Mouse (Mus musculus): ENCODE data around the gene Ikzf1. TPM values are rescaled to one million over a fixed set of nuclear protein-coding genes. Genes with fewer than 3 reads are reported as not detected.

The Ikzf1 gene
- polyA plus RNA-seq, 1 experiment from 2014 or later: 1.5 TPM

- H3K4me3 ChIP-seq (ENCODE audit: control insufficient read depth in 1 of 2, insufficient read depth in 1 of 2, low read depth in 1 of 2, low read length in 2 of 2): 0 out of 4 replicates have a peak overlapping the region, but pooled peaks of 1 of the 2 experiments have one; percentile 13
- 11% methylated on average over 9 of the region's 9 CpGs for WGBS
- H3K4me1 ChIP-seq (ENCODE audit: control insufficient read depth in 2 of 2, insufficient read depth in 2 of 2, low read length in 2 of 2): peaks cover 16 to 35% of the 10 kb centered on the region in 2 experiments
- ATAC-seq (ENCODE audit: insufficient number of reproducible peaks, insufficient read depth, low FRiP score, low read depth): no peak
- peak overlapping the region; percentile 60; the same call in 1 of the 2 replicates for H3K9ac ChIP-seq (ENCODE audit: low read length)
- peak overlapping the region in 1 of 2 experiments; percentile 38; a peak in 2 of 4 replicates for H3K27ac ChIP-seq (replicated peaks in 1 of 2; ENCODE audit: control insufficient read depth in 1 of 2, insufficient read depth in 1 of 2, low read depth in 2 of 2, low read length in 2 of 2)
- peak overlapping the region; percentile 57 for H3K4me2 ChIP-seq (ENCODE audit: low read length)
- no peaks in the 10 kb centered on the region for H3K27me3 ChIP-seq (ENCODE audit: control insufficient read depth, insufficient read depth, low read length)
- no peaks in the 10 kb centered on the region for H3K9me3 ChIP-seq (ENCODE audit: control insufficient read depth, low read length)
- no peaks in the 10 kb centered on the region for H3K36me3 ChIP-seq (ENCODE audit: control insufficient read depth, insufficient read depth, low read length)
Observed at GRCm38 (mm10) chr11:11811906-11812480, 127.2 kb downstream of the Ikzf1 start.

- peaks cover 13 to 26% of the 10 kb centered on the region in 2 experiments for H3K4me1 ChIP-seq (ENCODE audit: control insufficient read depth in 2 of 2, insufficient read depth in 2 of 2, low read length in 2 of 2)
- H3K4me3 ChIP-seq (ENCODE audit: control insufficient read depth in 1 of 2, insufficient read depth in 1 of 2, low read depth in 1 of 2, low read length in 2 of 2): no peak overlapping the region
- H3K9me3 ChIP-seq (ENCODE audit: control insufficient read depth, low read length): no peaks in the 10 kb centered on the region
- no peak for ATAC-seq (ENCODE audit: insufficient number of reproducible peaks, insufficient read depth, low FRiP score, low read depth)
- no peak overlapping the region for H3K9ac ChIP-seq (ENCODE audit: low read length)
- H3K27me3 ChIP-seq (ENCODE audit: control insufficient read depth, insufficient read depth, low read length): no peaks in the 10 kb centered on the region
- WGBS: 21% methylated on average over 3 of the region's 3 CpGs
- peak overlapping the region; percentile 50 to 61; a peak in 3 of 4 replicates for H3K27ac ChIP-seq (replicated peaks in 1 of 2; ENCODE audit: control insufficient read depth in 1 of 2, insufficient read depth in 1 of 2, low read depth in 2 of 2, low read length in 2 of 2)
- peaks cover 7% of the 10 kb centered on the region for H3K36me3 ChIP-seq (ENCODE audit: control insufficient read depth, insufficient read depth, low read length)
- no peak overlapping the region for H3K4me2 ChIP-seq (ENCODE audit: low read length)
Observed at GRCm38 (mm10) chr11:11815737-11816136, 130.9 kb downstream of the Ikzf1 start.

GRCm38 (mm10) chr11:11818797-11819196, 134.0 kb downstream of the Ikzf1 start:
- Histone ChIP-seq H3K4me2 (ENCODE audit: low read length) (no peak overlapping the region), H3K27me3 (ENCODE audit: control insufficient read depth, insufficient read depth, low read length) (no peaks in the 10 kb centered on the region), H3K4me1 (ENCODE audit: control insufficient read depth in 2 of 2, insufficient read depth in 2 of 2, low read length in 2 of 2) (peaks cover 29 to 49% of the 10 kb centered on the region in 2 experiments), H3K36me3 (ENCODE audit: control insufficient read depth, insufficient read depth, low read length) (peaks cover 7% of the 10 kb centered on the region), H3K9ac (ENCODE audit: low read length) (no peak overlapping the region), H3K9me3 (ENCODE audit: control insufficient read depth, low read length) (no peaks in the 10 kb centered on the region), H3K27ac (replicated peaks in 1 of 2; ENCODE audit: control insufficient read depth in 1 of 2, insufficient read depth in 1 of 2, low read depth in 2 of 2, low read length in 2 of 2) (no peak overlapping the region), H3K4me3 (ENCODE audit: control insufficient read depth in 1 of 2, insufficient read depth in 1 of 2, low read depth in 1 of 2, low read length in 2 of 2) (no peak overlapping the region)
- ATAC-seq (ENCODE audit: insufficient number of reproducible peaks, insufficient read depth, low FRiP score, low read depth): no peak
- 92% methylated on average over 6 of the region's 6 CpGs for WGBS

DNA sequence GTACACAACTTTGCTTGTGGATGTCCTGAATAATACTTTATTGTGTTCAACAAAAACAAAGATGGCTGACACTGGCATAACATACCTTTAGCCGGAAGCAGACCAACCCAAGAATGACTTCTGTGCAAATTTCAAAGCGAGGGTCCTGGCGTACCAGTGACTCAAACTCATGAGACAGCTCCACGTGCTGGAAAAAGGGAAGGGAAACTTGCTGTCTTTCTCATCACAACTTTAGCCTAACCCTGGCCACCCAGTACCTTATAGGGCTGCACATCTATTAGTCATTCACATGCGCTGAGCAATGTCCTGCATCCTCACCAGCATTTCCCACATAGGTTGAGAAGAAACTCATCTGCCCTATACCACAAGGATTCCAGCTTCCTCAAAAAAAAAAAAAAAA, 134.4 kb downstream of the Ikzf1 start:
- H3K36me3 ChIP-seq (ENCODE audit: control insufficient read depth, insufficient read depth, low read length): peaks cover 7% of the 10 kb centered on the region
- ATAC-seq (ENCODE audit: insufficient number of reproducible peaks, insufficient read depth, low FRiP score, low read depth): no peak
- H3K9me3 ChIP-seq (ENCODE audit: control insufficient read depth, low read length): no peaks in the 10 kb centered on the region
- peaks cover 32 to 53% of the 10 kb centered on the region in 2 experiments for H3K4me1 ChIP-seq (ENCODE audit: control insufficient read depth in 2 of 2, insufficient read depth in 2 of 2, low read length in 2 of 2)
- no peak overlapping the region for H3K4me2 ChIP-seq (ENCODE audit: low read length)
- H3K27ac ChIP-seq (replicated peaks in 1 of 2; ENCODE audit: control insufficient read depth in 1 of 2, insufficient read depth in 1 of 2, low read depth in 2 of 2, low read length in 2 of 2): no peak overlapping the region
- no peak overlapping the region for H3K4me3 ChIP-seq (ENCODE audit: control insufficient read depth in 1 of 2, insufficient read depth in 1 of 2, low read depth in 1 of 2, low read length in 2 of 2)
- no peaks in the 10 kb centered on the region for H3K27me3 ChIP-seq (ENCODE audit: control insufficient read depth, insufficient read depth, low read length)
- 90% methylated on average over 5 of the region's 5 CpGs for WGBS
- H3K9ac ChIP-seq (ENCODE audit: low read length): no peak overlapping the region

DNA sequence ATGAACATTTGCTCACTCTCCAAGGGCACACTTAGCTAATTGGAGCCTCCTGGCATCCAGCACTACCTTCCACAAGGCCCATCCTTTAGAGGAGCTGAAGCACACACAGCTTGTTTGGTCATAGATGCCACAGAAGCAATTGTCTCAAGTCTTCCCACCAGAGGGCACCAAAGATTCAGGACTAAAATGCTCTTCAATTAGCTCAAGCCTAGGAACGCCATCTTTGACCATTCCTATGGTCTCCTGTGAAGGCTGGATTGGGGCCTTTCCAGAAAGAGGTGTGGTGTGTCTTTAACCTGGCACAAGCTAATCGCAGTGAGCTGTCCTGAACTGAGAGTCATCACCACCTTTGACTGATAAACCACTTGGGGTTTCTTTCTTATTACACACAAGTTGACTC, 135.4 kb downstream of the Ikzf1 start:
- H3K36me3 ChIP-seq (ENCODE audit: control insufficient read depth, insufficient read depth, low read length): peaks cover 7% of the 10 kb centered on the region
- peak overlapping the region; percentile 93 to 94 for H3K27ac ChIP-seq (replicated peaks in 1 of 2; ENCODE audit: control insufficient read depth in 1 of 2, insufficient read depth in 1 of 2, low read depth in 2 of 2, low read length in 2 of 2)
- 0% methylated on average over 2 of the region's 2 CpGs for WGBS
- ATAC-seq (ENCODE audit: insufficient number of reproducible peaks, insufficient read depth, low FRiP score, low read depth): no peak
- no peaks in the 10 kb centered on the region for H3K9me3 ChIP-seq (ENCODE audit: control insufficient read depth, low read length)
- peaks cover 38 to 55% of the 10 kb centered on the region in 2 experiments for H3K4me1 ChIP-seq (ENCODE audit: control insufficient read depth in 2 of 2, insufficient read depth in 2 of 2, low read length in 2 of 2)
- H3K27me3 ChIP-seq (ENCODE audit: control insufficient read depth, insufficient read depth, low read length): no peaks in the 10 kb centered on the region
- H3K4me2 ChIP-seq (ENCODE audit: low read length): no peak overlapping the region
- no peak overlapping the region for H3K9ac ChIP-seq (ENCODE audit: low read length)
- H3K4me3 ChIP-seq (ENCODE audit: control insufficient read depth in 1 of 2, insufficient read depth in 1 of 2, low read depth in 1 of 2, low read length in 2 of 2): no peak overlapping the region

DNA sequence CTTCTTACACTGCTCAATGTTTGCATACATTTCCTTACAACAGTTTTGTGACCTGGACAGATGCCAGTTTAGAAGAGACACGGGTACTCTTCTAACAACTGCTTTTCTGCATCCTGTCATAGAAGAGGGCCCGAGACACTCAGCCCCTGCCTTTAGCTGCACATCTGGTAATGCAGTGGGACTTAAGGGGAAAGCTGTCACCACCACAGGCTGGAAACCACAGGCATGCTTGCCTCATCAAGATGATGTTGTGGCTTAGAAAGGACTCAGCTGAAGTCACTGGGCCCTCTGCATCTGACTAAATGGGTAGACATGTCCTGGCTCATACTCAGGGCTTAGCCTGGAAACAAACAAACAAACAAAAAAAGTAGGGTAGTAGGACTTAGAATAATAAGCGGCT, 135.9 kb downstream of the Ikzf1 start:
- 37% methylated on average over 3 of the region's 3 CpGs for WGBS
- peaks cover 7% of the 10 kb centered on the region for H3K36me3 ChIP-seq (ENCODE audit: control insufficient read depth, insufficient read depth, low read length)
- H3K27me3 ChIP-seq (ENCODE audit: control insufficient read depth, insufficient read depth, low read length): no peaks in the 10 kb centered on the region
- H3K9me3 ChIP-seq (ENCODE audit: control insufficient read depth, low read length): no peaks in the 10 kb centered on the region
- no peak for ATAC-seq (ENCODE audit: insufficient number of reproducible peaks, insufficient read depth, low FRiP score, low read depth)
- peak overlapping the region; percentile 39; the same call in 1 of the 2 replicates for H3K9ac ChIP-seq (ENCODE audit: low read length)
- peak overlapping the region; percentile 93 to 94 for H3K27ac ChIP-seq (replicated peaks in 1 of 2; ENCODE audit: control insufficient read depth in 1 of 2, insufficient read depth in 1 of 2, low read depth in 2 of 2, low read length in 2 of 2)
- peaks cover 40 to 56% of the 10 kb centered on the region in 2 experiments for H3K4me1 ChIP-seq (ENCODE audit: control insufficient read depth in 2 of 2, insufficient read depth in 2 of 2, low read length in 2 of 2)
- H3K4me2 ChIP-seq (ENCODE audit: low read length): no peak overlapping the region
- no peak overlapping the region for H3K4me3 ChIP-seq (ENCODE audit: control insufficient read depth in 1 of 2, insufficient read depth in 1 of 2, low read depth in 1 of 2, low read length in 2 of 2)

DNA sequence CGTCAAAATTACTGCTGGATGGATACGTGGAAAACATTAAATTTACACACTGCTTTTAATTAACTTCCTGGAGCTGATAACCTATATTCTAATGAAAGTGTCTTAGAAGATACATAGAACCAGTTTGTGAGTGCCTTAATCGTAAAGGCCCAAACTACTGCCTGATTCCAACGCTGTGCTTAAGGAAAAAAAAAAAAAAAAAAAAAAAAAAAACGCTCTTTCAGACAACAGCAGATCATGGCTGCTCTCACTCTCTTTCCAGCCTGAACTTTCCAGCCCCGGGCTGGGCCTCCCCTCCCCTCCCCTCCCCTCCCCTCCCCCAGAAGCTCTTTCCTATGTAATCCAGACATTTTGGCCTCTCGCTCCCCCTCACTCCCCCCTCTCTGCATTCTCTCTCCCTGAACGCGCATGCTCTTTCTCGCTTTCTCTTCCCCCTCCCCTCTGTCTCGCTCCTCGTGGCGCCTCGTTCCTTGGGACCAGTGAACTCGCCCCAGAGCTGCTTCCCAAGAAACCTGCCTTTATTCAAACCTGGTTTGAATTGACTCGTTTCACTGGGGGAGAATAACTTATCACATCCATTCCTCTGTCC, 136.7 kb downstream of the Ikzf1 start:
- Histone ChIP-seq H3K27ac (replicated peaks in 1 of 2; ENCODE audit: control insufficient read depth in 1 of 2, insufficient read depth in 1 of 2, low read depth in 2 of 2, low read length in 2 of 2) (peak overlapping the region; percentile 93 to 94), H3K9ac (ENCODE audit: low read length) (peak overlapping the region; percentile 70), H3K4me3 (ENCODE audit: control insufficient read depth in 1 of 2, insufficient read depth in 1 of 2, low read depth in 1 of 2, low read length in 2 of 2) (no peak overlapping the region), H3K4me2 (ENCODE audit: low read length) (peak overlapping the region; percentile 23; the same call in 1 of the 2 replicates), H3K27me3 (ENCODE audit: control insufficient read depth, insufficient read depth, low read length) (no peaks in the 10 kb centered on the region), H3K36me3 (ENCODE audit: control insufficient read depth, insufficient read depth, low read length) (peaks cover 7% of the 10 kb centered on the region), H3K4me1 (ENCODE audit: control insufficient read depth in 2 of 2, insufficient read depth in 2 of 2, low read length in 2 of 2) (peaks cover 40 to 57% of the 10 kb centered on the region in 2 experiments), H3K9me3 (ENCODE audit: control insufficient read depth, low read length) (no peaks in the 10 kb centered on the region)
- peak; percentile 68 for ATAC-seq (ENCODE audit: insufficient number of reproducible peaks, insufficient read depth, low FRiP score, low read depth)
- WGBS: 10% methylated on average over 15 of the region's 16 CpGs

Measured in heart, embryonic 14.5 days (tissue).